Mouse (Mus musculus) embryonic fibroblast, embryonic 13.5 days (primary cell): ENCODE measurements around the gene Tk1. TPM values are rescaled to one million over a fixed set of nuclear protein-coding genes. Genes with fewer than 3 reads are reported as not detected.
A peak's percentile ranks its signal among the peaks of the same experiment; 100 is the strongest.
"Not testable (repeated sequence)": the region's sequence is repeated elsewhere in the genome, so short reads cannot be mapped to it uniquely, and the experiment has no call there.

ENCODE experiments used
- H3K27ac ChIP-seq: 2 replicates; pipeline ENCODE4 v1.5.1; 2012; ENCODE audit warnings: low read length, control low read depth, inconsistent platforms; ENCODE audit not compliant: insufficient read depth
- H3K4me1 ChIP-seq: 2 replicates; pipeline ENCODE4 v1.6.1; 2011; ENCODE audit warnings: low read length; ENCODE audit not compliant: control insufficient read depth, insufficient read depth
- H3K4me3 ChIP-seq: 2 replicates; pipeline ENCODE4 v1.5.1; 2011; ENCODE audit warnings: mild to moderate bottlenecking, control low read depth, low read length; ENCODE audit not compliant: insufficient read depth
- CTCF ChIP-seq: IDR thresholded peaks from 2 replicates; pipeline ENCODE4 v1.5.1; 2011; ENCODE audit warnings: mild to moderate bottlenecking, control low read depth, low read length, moderate library complexity, borderline replicate concordance; ENCODE audit not compliant: insufficient read depth
- POLR2A ChIP-seq: IDR thresholded peaks from 2 replicates; pipeline ENCODE4 v1.6.1; 2011; ENCODE audit warnings: low read depth, mild to moderate bottlenecking, control low read depth, low read length, moderate library complexity
- polyA plus RNA-seq: library from polyadenylated mRNA; stranded (reverse); fragments of >200 nt; gene quantifications from 2 replicates; pipeline ENCODE4 v1.2.4, GENCODE M21; 2011; ENCODE audit warnings: low read depth; ENCODE audit not compliant: missing spikeins, insufficient read length

The Tk1 gene
- polyA plus RNA-seq, 1 experiment, result 61.9 TPM

GRCm38 (mm10) chr11:117797511-117798159 is 28.3 kb downstream of the Tk1 start, which contains the start of gene 6030468B19Rik:
TSS of gene 6030468B19Rik (plus strand) at chr11:117797660.
- Histone ChIP-seq H3K4me1 (no peaks in the 10 kb centered on the region), H3K4me3 (no peak within 1 kb of the TSS), H3K27ac (no peak within 1 kb of the TSS)
- TF ChIP-seq CTCF (no peak), POLR2A (no peak)

- TF ChIP-seq POLR2A (no peak), CTCF (no peak)
- no peak overlapping the region for H3K4me3 ChIP-seq
- no peak overlapping the region for H3K27ac ChIP-seq
- H3K4me1 ChIP-seq, result no peaks in the 10 kb centered on the region
Observed at GRCm38 (mm10) chr11:117796954-117797353, 28.9 kb downstream of the Tk1 start.

- Histone ChIP-seq H3K4me3 (no peak overlapping the region), H3K27ac (no peak overlapping the region), H3K4me1 (no peaks in the 10 kb centered on the region)
- no peak for TF ChIP-seq POLR2A
- TF ChIP-seq CTCF, result no peak
Observed at GRCm38 (mm10) chr11:117794035-117794551, 31.8 kb downstream of the Tk1 start.

- H3K4me1 ChIP-seq, result no peaks in the 10 kb centered on the region
- TF ChIP-seq POLR2A (no peak), CTCF (no peak)
- no peak overlapping the region for H3K27ac ChIP-seq
- H3K4me3 ChIP-seq, result no peak overlapping the region
Observed at GRCm38 (mm10) chr11:117792281-117792888, 33.5 kb downstream of the Tk1 start.

- no peak for TF ChIP-seq CTCF
- TF ChIP-seq POLR2A, result no peak
- H3K4me3 ChIP-seq, result no peak overlapping the region
- H3K27ac ChIP-seq, result no peak overlapping the region
- H3K4me1 ChIP-seq, result no peaks in the 10 kb centered on the region
Observed at GRCm38 (mm10) chr11:117791441-117791761, 34.5 kb downstream of the Tk1 start.

- H3K4me1 ChIP-seq, result no peaks in the 10 kb centered on the region
- no peak overlapping the region for H3K4me3 ChIP-seq
- TF ChIP-seq CTCF, result no peak
- TF ChIP-seq POLR2A, result no peak
- H3K27ac ChIP-seq, result no peak overlapping the region
Observed at GRCm38 (mm10) chr11:117790703-117791440, 35.0 kb downstream of the Tk1 start.

GRCm38 (mm10) chr11:117790286-117790685 is 35.6 kb downstream of the Tk1 start:
- Histone ChIP-seq H3K27ac (no peak overlapping the region), H3K4me3 (no peak overlapping the region)
- peak; percentile 73; the same call in 1 of the 2 replicates for TF ChIP-seq CTCF
- TF ChIP-seq POLR2A, result no peak

GRCm38 (mm10) chr11:117788481-117788880 is 37.4 kb downstream of the Tk1 start:
- not testable (repeated sequence) for H3K4me1 ChIP-seq, H3K4me3 ChIP-seq, H3K27ac ChIP-seq

More at GRCm38 (mm10) chr11:117790286-117790685, 35.6 kb downstream of the Tk1 start:
- H3K4me1 ChIP-seq, result no peaks in the 10 kb centered on the region

GRCm38 (mm10) chr11:117786294-117786693 is 39.6 kb downstream of the Tk1 start:
- TF ChIP-seq POLR2A (no peak), CTCF (peak; percentile 73; the same call in 1 of the 2 replicates)
- H3K4me3 ChIP-seq, result no peak overlapping the region
- H3K27ac ChIP-seq, result no peak overlapping the region
- H3K4me1 ChIP-seq, result no peaks in the 10 kb centered on the region
